Mouse (Mus musculus): ENCODE results near the gene Hoxd8.

Gene Hoxd8

DNA sequence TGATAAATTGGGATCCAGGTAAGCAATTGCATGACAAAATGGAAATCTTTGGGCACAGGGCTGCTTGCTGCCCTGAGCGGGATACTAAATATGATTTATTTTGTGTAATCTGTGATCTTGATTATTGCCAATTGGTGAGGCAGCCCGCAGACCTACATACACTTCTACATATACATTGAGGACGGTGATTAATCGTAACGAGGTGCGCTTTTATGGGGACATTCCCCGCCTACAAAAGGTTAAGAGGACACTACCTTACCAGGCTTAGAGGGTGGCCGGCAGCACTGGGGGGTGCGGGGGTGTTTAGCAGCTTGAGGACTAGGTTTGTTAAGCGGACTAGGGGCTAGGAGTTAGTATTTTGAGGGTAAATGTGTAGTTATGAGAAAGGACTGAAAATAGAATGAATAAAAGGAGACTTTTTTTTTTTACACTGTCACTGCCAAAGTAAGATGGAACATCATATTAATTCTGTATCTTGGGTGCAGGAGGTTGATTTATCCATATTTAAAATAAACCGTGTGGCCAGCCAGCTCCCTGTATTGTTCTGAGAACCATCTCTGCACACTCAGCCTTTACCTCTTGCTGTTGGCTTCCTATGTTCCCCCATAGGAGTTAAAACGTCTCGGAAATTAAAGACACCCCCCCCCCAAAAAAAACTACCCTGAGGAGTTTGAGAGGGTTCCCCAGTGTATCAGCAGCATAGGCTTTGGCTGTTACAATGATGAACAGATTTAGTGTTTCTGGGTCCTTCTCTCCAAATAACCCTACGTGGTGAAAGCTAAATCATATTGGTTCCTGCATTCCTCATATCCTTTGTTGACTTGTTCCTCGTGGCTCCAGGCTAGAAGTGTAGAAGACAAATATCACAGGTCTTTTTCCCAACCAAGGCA lies 32.5 kb downstream of the Hoxd8 start:
- no peak for DNase-seq

DNA sequence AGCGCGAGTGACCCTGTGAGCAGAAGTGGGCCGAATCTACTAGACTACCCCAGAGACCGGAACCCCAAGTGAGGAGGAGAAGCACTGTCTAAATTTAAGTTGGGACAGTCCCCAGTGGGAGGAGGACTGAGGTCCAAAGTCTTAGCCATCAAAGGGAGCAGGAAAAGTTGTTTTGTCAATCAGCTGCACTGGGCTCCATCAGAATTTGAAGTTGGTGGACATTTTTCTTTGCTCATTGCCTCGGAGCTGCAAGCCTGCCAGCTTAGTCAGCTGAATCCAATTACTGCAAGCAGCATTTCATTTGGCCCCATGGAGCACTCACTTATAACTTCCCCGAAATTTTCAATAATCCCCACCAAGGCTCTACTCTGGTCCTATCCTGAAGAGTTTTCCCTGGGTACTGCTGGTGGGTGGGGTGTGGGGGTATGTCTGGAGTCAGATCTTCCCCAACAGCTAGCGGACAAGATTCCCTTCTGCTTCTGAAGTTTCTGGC lies 33.2 kb downstream of the Hoxd8 start:
- DNase-seq, result no peak

DNA sequence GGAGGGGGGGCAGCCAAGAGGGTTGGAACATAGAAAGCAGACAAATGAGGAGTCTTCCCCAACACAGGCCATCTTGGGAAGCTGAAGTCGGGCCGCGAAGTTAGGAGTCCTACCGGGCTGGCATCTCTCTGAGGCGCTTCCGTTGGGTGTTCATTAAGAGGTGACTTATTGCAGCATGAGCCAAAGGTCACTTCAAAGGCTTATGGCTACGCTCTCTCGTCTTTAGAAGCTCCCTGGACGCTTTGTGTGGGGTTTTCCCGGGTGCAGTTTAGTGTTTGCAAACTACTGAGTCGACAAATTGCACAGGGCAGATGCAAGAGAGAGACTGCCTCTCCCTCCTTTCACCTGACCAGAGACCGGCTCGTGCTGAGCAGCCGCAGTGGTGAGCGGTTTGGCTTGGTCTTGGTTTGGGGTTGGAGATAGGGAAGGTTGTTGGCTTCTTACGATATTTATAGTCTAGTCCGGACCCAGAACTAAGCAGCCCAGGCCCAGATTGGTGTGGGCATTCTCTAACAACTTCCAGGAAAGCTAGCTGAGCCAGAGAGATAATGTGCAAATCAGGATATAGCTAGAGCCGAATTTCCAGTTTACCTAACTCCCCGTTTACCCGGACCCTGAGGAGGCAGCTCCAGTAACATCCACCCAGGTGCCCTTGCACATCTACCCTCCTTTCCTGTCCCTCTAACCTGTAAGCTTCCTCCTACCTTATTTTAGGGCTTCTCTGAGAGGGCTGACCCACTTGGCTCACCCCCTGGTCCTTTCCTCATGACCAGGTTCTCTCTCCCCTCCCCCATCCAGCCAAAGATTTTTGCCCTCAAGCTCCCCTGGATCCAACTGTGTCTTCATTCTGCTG lies 34.4 kb downstream of the Hoxd8 start:
- no peak for DNase-seq

DNA sequence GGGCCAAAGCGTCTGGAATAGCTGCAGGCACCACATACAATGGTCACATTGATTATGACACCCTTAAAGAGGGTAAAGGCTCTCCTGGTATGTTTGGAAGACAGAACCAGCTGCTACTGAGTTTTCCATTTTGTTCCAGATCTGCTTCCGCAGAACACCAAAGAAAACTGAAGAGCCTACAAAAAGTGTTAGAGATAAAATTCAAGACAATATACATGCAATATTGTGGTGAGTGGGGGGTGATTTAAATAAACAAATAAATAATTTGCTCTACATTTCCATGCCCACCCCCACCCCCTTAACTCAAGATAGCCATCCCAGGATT lies 35.0 kb downstream of the Hoxd8 start:
- DNase-seq, result no peak

DNA sequence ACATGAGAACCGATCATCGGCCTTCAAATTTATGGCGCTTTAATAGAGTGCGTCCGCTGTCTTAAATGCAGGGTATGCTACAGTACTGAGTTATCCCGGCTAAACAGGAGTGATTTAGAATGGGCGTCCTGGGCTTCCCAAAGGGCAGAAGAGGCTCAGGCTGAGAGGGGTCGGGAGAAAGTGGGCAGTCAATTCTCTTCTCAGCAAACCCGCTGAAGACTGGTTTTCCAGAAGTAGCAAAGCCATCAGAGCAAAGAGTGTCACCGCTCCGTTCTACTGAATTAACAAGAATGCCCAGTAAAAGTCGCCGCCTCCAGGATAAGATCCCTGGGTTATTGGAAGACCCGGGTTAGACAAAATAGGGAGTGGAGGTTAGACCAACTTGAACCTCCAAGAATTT lies 35.5 kb downstream of the Hoxd8 start:
- no peak for DNase-seq

DNA sequence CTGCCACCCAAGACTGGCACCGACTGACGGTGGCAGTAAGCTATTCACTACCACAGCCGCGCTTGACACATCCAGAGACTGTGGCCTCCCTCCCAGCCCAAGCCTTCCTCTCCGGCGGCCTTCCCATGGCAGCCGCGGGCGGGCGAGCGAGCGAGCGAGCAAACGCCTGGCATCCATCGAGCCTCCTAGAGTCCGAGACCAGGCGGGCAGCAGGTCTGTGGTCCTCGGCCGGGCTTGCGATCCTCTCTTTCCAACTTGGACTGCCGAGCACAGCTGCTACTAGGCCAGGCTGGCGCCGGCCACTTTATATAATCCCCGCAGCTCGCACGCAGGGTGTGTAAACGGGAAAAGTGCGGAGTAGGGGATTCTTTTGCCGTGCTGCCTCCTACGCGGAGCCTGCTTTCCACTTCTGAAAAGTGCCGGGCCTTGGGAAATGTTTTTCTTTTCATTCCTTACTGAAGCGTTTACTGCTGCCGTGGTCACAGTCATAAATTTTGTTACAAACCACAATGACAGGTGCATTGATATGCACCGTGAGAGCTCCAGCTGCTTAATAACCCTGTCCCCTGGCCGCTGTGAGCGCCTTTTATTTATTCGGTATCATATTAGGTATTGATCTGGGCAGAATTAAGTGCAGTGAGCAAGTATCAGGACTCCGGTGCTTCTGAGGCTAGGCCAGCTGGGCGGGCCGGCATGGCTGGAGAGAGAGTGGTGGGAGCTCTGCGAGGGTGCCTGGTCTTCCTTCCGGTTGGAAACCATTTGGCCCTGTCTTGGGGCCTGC lies 36.1 kb downstream of the Hoxd8 start:
- no peak for DNase-seq

DNA sequence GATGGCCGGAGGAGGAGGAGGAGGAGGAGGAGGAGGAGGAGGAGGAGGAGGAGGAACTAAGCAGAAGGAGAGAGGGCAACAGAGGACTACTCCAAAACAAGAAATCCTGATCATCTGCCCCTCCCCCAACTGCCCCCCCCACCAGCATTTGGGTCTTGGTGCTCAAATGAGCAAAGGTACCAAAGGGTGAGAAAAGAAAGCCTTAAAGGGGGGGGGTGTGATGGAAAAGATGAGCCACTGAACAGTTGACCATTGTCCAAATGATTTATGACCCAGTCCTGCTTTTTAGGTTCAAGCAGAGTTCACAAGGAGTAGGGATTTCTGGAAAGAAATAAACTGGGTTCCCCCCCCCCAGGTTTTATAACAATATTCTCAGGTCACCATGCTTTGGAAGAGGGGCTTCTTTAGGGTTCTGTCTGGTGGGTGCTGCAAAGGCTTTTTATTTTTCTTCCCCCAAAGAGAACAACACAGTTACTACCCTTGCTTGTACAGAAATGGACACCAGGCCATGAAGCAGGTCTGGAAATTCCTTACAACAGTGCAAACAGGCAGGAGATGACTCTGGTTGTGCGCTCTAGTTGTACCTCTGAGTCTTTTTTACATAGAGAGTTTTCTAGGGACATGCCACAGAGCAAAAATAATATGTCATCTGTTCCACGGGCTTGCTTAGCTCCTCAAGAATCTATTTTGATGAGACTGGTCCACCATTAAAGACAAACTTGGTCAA lies 37.0 kb downstream of the Hoxd8 start:
- no peak for DNase-seq

DNA sequence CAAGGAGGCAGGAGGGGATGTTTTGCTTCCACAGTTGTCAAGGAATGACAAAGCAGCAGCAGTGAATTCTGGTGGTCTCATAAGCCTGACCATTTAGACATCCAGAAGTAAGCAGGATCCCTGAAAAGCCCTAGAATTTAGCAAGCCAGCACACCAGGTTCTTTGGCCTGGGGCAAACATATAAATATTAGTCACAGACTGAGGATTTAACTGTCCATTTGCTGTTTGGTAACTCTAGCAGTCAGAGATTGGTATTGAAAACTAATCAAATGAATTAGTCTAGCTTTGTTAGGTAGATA lies 37.5 kb downstream of the Hoxd8 start:
- DNase-seq, result no peak

DNA sequence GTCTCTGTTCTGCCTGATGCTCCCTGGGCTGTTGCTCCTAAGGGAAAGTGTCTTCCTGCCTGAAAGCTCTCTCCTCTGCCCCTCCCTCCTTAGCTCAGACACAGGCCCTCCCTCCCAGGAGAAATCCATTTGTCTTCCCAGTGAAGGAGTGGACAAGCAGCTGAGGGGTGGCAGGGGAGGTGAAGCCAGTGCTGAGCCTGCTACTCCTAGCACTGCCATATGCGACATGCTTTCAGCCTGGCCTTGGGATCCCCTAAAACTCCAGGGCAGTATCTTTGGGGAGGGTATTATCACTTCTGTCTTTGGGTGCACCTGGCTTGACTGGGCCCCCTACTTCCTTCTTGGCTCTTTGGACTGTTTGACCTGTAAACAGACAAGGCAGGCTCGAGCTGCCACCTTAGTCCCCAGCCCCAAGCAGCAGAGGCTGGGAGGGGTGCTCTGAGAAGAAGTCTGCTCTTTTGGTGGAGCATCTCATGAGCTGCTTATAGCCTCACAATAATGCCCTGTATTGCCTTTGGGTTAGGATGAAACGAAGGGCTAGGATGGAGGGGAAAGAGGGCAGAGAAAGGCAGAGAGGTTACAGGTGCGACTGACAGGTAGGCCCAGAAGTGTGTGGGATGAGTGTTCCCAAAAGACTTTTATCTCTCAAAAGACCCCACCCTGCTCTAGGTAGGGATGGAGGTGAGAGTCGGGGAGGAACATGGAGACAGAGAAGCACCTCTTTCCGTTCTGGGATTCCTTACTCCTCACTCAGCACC lies 41.3 kb downstream of the Hoxd8 start:
- DNase-seq, result no peak

DNA sequence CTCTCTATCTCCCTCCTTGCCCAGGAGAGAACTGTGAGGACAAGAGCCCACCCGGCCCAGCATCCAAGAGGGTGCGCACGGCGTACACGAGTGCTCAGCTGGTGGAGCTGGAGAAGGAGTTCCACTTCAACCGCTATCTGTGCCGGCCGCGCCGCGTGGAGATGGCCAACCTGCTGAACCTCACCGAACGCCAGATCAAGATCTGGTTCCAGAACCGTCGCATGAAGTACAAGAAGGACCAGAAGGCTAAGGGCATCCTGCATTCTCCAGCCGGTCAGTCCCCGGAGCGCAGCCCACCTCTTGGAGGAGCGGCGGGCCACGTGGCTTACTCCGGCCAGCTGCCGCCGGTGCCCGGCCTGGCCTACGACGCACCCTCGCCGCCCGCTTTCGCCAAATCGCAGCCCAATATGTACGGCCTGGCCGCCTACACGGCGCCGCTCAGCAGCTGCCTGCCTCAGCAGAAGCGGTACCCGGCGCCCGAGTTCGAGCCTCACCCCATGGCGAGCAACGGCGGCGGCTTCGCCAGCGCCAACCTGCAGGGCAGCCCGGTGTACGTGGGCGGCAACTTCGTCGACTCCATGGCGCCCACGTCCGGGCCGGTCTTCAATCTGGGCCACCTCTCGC lies 42.0 kb downstream of the Hoxd8 start:
- no peak for DNase-seq

DNA sequence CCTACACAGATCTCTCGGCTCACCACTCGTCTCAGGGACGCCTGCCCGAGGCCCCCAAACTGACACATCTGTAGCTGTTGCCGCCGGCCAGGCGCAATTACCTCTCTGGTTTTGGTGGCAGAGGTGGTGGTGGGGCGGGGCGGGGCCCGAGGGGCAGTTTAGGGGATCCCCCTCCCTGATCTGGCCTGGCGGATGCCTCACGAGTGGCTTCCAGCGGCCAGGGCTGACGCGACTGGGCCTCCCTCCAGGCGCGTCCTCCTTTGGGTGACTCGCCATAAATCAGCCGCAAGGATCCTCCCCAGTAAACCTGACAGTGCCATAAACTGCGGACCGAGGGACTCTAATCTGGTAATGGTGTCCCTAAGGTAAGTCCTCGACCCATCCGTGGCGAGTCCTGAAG lies 42.6 kb downstream of the Hoxd8 start:
- DNase-seq, result no peak

DNA sequence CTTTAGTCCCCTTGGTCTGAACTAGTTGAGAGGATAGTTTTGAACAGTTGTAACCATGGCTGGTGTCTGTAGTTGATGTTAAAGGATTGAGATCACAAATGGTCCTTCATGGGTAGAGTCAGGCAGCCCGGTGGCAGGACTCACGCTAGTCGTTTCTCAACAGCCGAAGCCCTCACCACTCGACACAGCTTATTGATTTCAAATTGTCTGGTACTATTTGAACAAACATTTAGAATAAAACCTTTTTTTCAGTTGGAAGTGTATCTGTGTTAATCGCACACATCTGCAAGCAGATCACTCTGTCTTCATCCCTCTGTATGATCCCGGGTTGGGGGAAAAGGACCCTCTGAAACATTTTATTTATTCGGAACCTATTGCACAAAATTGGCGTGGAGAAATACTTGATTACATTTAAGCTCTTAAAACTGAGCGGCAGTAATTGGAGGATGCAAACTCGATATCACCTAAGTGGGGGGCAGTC lies 43.3 kb downstream of the Hoxd8 start:
- no peak for DNase-seq

DNA sequence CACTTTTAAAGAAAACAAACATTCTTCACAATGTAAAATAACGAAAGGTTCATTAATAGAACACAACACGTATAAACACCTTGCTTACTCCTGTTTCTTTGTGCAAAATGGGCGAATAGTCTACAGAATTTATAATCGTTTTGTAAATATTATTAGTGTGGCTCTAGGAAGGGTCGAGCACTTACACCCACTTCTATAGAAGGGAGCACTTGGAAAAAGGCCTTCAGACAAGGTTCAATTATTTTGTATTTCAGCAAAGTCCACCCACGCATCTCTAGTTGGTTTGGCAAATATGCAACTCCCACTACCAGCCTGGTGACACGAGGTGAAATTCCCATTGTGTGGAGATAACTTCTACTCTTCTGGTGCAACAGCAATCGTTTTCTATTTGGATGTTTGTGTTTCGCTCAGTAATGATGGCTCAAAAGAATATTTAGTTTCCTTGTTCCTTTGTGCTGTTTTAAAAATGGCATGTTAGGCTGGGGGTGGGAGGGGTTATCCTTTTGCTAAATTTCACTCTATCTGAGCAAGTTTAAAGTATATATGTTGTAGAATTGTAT lies 44.1 kb downstream of the Hoxd8 start:
- DNase-seq, result no peak

DNA sequence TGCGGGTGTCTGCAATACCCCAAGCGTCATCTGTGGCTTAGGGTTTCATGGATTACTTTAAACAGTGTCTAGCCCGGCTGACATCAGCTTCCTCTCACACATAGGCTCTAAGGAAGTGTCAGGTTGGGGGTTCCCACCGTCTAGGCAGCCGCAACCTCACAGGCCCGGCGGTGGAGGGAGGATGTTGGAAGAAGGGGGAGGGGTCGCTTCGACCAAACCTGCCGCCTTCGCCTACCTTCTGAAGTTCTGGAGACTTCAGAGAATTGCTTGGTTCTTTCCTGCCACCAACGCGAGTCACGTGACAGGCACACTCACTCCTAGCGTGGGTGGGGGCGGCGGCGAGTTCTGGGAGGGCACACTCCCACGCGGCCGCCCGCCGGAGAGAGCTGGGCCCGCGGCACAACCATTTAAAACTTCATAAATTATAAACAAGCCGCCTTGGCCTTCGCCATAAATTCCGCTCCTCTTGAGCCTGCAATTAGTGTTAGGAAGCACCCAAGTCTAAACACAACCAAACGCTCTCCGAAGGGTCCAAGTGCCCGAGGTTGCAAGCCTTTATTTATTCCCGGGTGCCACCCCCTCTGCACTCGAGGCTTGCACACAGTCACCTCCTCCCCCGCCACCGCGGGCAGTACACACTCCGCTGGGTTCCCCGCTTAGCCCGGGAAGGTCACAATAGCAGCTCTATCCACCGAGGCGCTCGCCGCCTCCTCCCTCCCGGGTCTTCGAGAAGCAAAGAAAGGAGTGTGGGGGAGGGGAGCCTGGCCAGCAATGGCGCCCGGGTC lies 45.1 kb downstream of the Hoxd8 start:
- peak; percentile 48 for DNase-seq

DNA sequence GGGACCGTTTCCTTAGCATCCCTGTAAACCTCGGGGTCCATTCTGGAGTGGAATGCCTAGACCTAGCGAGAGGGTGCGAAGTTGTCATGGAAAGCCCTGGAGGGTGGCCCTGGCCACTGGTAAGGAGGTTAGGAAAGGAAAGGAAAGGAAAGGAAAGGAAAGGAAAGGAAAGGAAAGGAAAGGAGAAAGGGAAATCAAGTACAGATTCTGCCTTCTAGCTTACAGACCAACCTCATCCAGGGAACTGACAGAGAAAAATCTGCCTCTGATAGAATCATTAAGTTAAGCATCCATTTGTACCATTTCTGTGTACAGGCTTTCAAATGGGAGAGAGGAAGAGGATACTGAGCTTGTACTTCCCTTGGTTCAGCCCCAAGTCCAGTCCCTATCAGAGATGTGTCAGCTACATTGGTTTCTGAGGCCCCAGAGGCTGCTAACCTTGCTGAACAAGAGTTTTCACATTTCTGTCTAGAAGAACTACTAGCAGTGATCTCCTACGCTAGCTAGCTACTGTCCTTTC lies 46.4 kb downstream of the Hoxd8 start:
- no peak for DNase-seq

DNA sequence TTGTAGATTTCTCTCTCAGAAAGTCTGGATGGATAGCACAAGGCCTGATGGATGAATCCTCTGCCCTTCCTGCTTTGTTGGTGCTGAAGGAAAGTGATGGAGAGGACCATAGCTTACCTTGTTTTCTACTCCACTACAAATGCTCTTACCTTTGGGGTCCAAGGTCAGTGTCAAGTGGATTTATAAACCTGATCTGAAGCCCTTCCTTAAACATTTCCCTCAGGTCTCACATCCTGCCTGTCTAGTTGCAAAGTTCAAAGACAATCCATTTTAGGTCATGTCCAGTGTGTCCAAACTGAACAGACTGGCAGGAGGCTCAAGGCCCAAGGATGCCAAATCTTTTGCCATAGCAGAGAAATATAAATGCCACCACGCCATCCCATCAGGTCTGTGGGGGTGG lies 47.4 kb downstream of the Hoxd8 start:
- DNase-seq, result no peak

DNA sequence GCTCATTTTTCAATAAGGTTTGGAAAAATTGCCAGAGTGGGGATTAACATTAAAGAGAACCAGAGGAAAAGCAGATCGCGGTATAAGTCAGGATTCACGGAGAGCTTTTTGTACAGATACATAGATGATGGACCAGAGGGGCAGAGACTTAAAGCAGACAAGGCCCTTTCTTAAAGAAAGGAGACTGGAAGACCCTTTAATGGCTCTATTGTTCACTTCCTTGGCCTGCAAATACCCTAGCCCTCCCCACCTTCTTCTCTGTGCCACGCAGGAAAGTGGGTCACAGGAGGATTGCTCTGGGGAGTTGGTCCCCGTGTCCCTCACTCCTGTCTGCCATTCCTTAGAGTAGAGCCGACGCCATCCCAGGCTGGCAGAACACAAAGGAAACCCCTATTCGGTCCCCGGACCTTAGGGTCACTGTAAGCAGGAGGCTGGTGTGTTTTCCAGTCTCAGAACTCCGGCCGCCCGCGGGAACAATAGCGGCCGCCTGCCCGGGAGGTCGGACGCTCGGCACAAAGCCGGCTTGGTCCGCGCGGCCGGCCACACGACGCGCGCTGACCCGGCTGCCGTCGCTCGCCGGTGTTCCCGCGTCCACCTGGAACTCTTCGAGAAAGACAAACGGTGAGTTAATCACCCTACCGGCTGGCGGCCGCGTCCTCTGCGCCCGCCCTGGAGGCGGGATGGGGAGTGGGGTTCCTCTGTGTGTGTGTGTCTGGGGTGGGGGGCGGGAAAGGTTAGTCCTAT lies 48.2 kb downstream of the Hoxd8 start:
- no peak for DNase-seq

DNA sequence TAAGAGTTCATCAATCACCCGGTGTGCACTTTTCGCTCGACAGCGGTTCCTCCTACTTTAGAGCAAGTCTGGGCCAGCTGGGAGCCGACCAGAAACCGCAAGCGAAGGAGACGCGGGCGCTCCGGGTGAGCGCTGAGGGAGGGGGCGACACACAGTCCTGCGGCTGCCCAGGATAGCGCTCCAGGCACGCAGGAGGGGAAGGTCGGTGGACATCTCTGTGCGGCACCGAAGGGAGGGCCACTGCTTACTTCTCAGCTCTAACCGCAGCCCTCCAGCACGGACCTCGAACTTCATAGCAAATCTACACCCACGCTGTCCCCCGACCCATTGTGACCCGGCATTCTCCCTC lies 48.7 kb downstream of the Hoxd8 start:
- no peak for DNase-seq

DNA sequence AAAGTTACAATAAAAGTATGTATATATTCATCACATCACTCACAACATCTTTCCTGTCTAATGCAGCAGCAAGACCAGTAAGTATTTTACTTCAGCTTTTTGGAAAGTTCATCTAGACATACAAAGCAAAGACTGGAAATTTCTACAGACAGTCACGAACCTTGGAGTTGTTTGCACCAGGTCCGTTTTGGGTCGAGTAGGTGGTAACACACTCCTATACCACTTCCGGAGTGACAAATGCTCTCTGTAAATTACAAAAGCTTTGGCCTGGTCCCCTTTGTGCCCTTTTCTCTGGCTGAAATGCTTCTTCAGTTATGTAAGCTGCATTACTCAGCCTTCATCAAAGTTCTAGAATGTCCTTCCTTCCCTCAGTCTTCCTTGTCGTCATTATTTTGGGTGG lies 49.3 kb downstream of the Hoxd8 start:
- DNase-seq, result no peak
